Mouse (Mus musculus) CD4-positive, CD25-positive, alpha-beta regulatory T cell, adult 9 weeks (primary cell): ENCODE measurements around the gene 4933412E24Rik. TPM values are rescaled to one million over a fixed set of nuclear protein-coding genes. Genes with fewer than 3 reads are reported as not detected.

Source experiments
- polyA plus RNA-seq: library from polyadenylated mRNA; unstranded; fragments of 100-300 nt; shearing (Covaris generic); gene quantifications from one replicate; pipeline ENCODE4 v1.2.1, GENCODE M21; 2017

The 4933412E24Rik gene
- polyA plus RNA-seq: not detected

DNA sequence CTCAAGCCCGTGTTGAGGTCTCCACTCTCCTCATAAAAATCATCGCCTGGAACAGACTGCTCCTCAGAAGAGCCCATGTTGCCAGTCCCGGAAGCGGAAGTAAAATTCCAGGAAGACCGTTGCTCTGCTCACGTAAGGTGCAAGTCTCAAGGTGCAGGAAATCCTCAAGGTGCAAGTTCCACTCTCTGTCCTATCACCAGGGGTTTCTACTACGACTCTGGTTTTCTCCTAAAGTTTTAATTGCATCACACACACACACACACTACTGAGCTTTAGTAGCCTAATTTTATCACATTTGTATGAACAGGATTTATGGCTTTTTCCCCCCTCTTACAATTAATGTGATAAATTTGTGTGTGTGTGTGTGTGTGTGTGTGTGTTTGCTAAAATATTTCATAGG is at the start of gene 4933412E24Rik:
4933412E24Rik (minus strand) TSS at position 101 of the 400 bp plus-strand sequence.

